Mouse (Mus musculus) C2C12 (cell line): ENCODE data around the gene Cpeb1. TPM values are rescaled to one million over a fixed set of nuclear protein-coding genes. Genes with fewer than 3 reads are reported as not detected.
A peak's percentile ranks its signal among the peaks of the same experiment; 100 is the strongest.

Experiments used
- H3K27me3 ChIP-seq: one replicate; pipeline ENCODE4 v1.6.1; 2011; ENCODE audit not compliant: control insufficient read depth, insufficient read depth, insufficient read length
- H3K36me3 ChIP-seq: one replicate; pipeline ENCODE4 v1.6.1; 2011; ENCODE audit not compliant: control insufficient read depth, insufficient read depth
- H3K4me3 ChIP-seq: one replicate; pipeline ENCODE4 v1.5.1; 2011; ENCODE audit warnings: mild to moderate bottlenecking, control low read depth; ENCODE audit not compliant: poor library complexity, insufficient read depth, severe bottlenecking
- H3K79me2 ChIP-seq: one replicate; pipeline ENCODE4 v1.6.1; 2011; ENCODE audit not compliant: control insufficient read depth, insufficient read depth
- H3K79me3 ChIP-seq: one replicate; pipeline ENCODE4 v1.6.1; 2011; ENCODE audit warnings: low read depth, control low read depth
- H3ac ChIP-seq: one replicate; pipeline ENCODE3; 2011; ENCODE audit warnings: low read depth; ENCODE audit not compliant: control insufficient read depth, insufficient read length
- CEBPB ChIP-seq: IDR thresholded peaks from one replicate; pipeline ENCODE4 v1.6.1; 2011; ENCODE audit warnings: low read depth, mild to moderate bottlenecking, control low read depth, moderate library complexity
- CTCF ChIP-seq: IDR thresholded peaks from one replicate; pipeline ENCODE4 v1.5.1; 2011; ENCODE audit not compliant: control insufficient read depth, insufficient read depth, insufficient read length
- FOSL1 ChIP-seq: IDR thresholded peaks from one replicate; pipeline ENCODE4 v1.8.0; 2011; ENCODE audit warnings: mild to moderate bottlenecking, low read length; ENCODE audit not compliant: poor library complexity, insufficient read depth, severe bottlenecking
- MAX ChIP-seq: IDR thresholded peaks from one replicate; pipeline ENCODE4 v1.6.1; 2011; ENCODE audit warnings: mild to moderate bottlenecking, control low read depth
- MYOD1 ChIP-seq: IDR thresholded peaks from one replicate; pipeline ENCODE4 v1.6.1; 2011; ENCODE audit warnings: low read depth; ENCODE audit not compliant: control insufficient read depth, insufficient read length
- MYOG ChIP-seq: IDR thresholded peaks from one replicate; pipeline ENCODE4 v1.6.1; 2011; ENCODE audit not compliant: control insufficient read depth, insufficient read length; ENCODE audit errors: extremely low read depth
- USF1 ChIP-seq: IDR thresholded peaks from one replicate; pipeline ENCODE4 v1.6.1; 2011; ENCODE audit warnings: low read depth, mild to moderate bottlenecking, control low read depth, moderate library complexity
- polyA plus RNA-seq: library from polyadenylated mRNA; unstranded; fragments of >200 nt; fragmentation: generic; extraction: Trizol; gene quantifications from one replicate; pipeline ENCODE4 v1.2.1, GENCODE M21; 2012; ENCODE audit warnings: missing spikeins

Cpeb1 gene
- polyA plus RNA-seq, 1 experiment = 0.81 TPM

DNA sequence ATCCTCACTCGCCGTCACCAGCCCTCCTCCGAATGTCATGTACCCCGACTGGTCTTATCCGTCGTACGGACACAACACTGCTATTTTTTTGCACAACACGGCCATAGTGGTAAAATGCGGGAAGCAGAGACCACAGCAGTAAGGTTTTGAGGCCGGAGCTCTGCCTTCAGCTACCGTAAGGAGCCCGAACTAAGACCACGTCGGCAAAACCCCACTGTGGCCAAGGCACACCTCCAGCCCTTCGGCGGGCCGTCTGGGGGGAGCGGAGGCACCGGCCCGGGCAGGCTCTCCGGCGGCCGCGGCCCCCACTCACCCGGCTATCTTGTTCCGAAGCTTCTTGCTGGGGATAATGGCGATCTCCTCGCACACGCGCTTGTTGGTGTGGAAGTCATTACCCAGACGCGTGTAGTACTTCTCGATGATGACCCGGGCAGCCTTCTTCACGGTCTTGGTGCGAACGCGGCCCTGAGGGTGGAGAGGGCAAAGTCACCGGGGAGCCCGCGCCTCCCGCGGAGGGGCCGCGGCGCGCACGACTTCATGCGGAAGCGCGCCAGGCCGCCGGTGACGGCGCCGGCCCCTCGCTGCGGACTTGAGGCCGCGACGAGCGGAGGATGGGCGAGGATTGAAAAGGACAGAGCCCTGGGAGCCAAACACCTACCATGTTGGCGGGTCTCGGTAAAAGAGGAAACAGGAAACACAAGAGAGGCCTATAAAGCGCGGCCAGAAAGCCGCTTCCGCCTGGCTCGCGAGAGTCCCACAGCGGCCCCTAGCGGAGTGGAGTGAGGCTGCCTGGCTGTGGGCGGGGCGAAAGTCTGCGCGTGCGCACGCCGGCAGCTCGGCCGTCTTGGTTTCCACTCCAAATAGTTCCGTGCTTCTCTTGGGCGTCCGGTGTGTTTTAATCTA is 110.5 kb downstream of the Cpeb1 start, which contains the start of gene Rps17:
Gene Rps17, minus strand, starts transcription at position 711 of the 903 bp plus-strand sequence.
- H3K27me3 ChIP-seq = peaks cover 4% of the 10 kb centered on the region
- H3ac ChIP-seq = peak within 1 kb of the TSS; percentile 100
- H3K36me3 ChIP-seq = peaks cover 47% of the 10 kb centered on the region
- H3K79me3 ChIP-seq = peaks cover 41% of the 10 kb centered on the region
- peak within 1 kb of the TSS; percentile 95 for H3K4me3 ChIP-seq
- H3K79me2 ChIP-seq = peaks cover 53% of the 10 kb centered on the region
- TF ChIP-seq MYOD1 = no peak
- TF ChIP-seq MAX = peak; percentile 26
- TF ChIP-seq MYOG = no peak
- TF ChIP-seq USF1 = no peak
- peak; percentile 94 for TF ChIP-seq CTCF
- TF ChIP-seq FOSL1 = no peak
- TF ChIP-seq CEBPB = no peak

- H3K36me3 ChIP-seq = peaks cover 57% of the 10 kb centered on the region
- peaks cover 63% of the 10 kb centered on the region for H3K79me2 ChIP-seq
- H3ac ChIP-seq = peak overlapping the region; percentile 100
- peak overlapping the region; percentile 95 for H3K4me3 ChIP-seq
- peaks cover 4% of the 10 kb centered on the region for H3K27me3 ChIP-seq
- TF ChIP-seq USF1 = no peak
- TF ChIP-seq MYOG = no peak
- TF ChIP-seq MAX = no peak
- TF ChIP-seq MYOD1 = no peak
- TF ChIP-seq CEBPB = no peak
- no peak for TF ChIP-seq CTCF
- no peak for TF ChIP-seq FOSL1
- H3K79me3 ChIP-seq = peaks cover 45% of the 10 kb centered on the region
These were observed 111.4 kb downstream of the Cpeb1 start for GRCm38 (mm10) chr7:81343831-81344230.

GRCm38 (mm10) chr7:81343316-81343715 is 111.9 kb downstream of the Cpeb1 start:
- Histone ChIP-seq H3K79me3 (peaks cover 45% of the 10 kb centered on the region), H3K4me3 (peak overlapping the region; percentile 95), H3K79me2 (peaks cover 68% of the 10 kb centered on the region), H3K36me3 (peaks cover 62% of the 10 kb centered on the region), H3ac (peak overlapping the region; percentile 100), H3K27me3 (peaks cover 4% of the 10 kb centered on the region)
- TF ChIP-seq MAX (no peak), CEBPB (no peak), USF1 (no peak), MYOD1 (no peak), FOSL1 (no peak), MYOG (no peak), CTCF (no peak)

DNA sequence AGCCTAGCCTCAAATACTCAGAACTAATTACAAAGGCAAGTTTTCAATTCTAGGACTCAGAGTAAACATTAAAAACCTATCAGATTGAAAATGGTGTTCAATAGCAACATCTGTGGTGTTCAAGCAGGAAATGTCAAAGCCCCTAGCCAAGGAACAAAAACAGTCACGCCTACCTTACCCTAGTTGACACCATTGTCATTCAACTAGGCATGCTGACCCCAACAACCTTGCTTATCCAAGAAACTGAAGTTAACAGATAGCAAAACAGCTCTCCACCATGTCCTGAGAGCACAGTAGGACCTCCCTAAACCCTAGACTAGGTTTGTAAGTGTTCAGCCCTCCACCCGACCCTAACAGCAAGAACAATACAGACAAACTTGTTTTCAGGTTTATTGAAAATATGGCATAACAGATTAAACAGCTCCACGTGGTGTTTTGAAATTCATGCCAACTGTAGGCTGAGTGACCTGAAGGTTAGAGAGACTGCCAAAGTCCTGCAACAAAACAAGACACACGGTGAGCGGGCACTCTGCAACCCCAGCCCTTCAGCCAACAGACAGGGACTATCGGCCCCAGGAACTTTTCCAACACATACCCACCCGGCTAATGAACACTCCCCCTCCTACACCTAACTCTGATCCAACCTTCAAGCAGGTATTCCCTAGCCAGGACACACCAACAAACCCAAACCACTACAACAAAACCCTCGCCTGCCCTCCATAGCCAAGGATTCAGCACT is 112.7 kb downstream of the Cpeb1 start:
- peak overlapping the region; percentile 100 for H3ac ChIP-seq
- no peak for TF ChIP-seq USF1
- TF ChIP-seq FOSL1 = no peak
- TF ChIP-seq MYOD1 = no peak
- TF ChIP-seq CEBPB = no peak
- no peak for TF ChIP-seq CTCF
- TF ChIP-seq MYOG = no peak
- no peak for TF ChIP-seq MAX
- H3K79me2 ChIP-seq = peaks cover 70% of the 10 kb centered on the region
- H3K36me3 ChIP-seq = peaks cover 69% of the 10 kb centered on the region
- peak overlapping the region; percentile 95 for H3K4me3 ChIP-seq
- H3K27me3 ChIP-seq = no peaks in the 10 kb centered on the region
- H3K79me3 ChIP-seq = peaks cover 45% of the 10 kb centered on the region

DNA sequence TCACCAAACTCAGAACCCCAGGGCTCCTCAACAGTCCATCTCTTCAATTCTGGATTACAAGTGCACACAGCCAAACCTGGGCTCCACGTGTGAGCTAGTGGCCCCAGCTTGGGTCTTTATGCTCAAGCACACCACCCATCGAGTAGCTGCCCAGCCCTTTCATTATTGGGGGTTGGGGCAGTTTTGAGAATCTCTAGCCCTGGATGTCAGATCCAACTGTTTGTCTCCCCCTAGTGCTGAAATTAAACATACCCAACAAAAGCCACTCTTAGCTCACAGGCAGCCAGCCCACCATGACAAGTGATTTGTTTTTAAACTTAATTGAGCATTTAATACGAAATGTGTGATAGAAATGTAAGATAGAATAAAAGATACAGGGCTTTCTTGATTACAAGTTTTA is 113.7 kb downstream of the Cpeb1 start:
- Histone ChIP-seq H3K36me3 (peaks cover 72% of the 10 kb centered on the region), H3K79me3 (peaks cover 45% of the 10 kb centered on the region), H3K79me2 (peaks cover 70% of the 10 kb centered on the region), H3K27me3 (no peaks in the 10 kb centered on the region), H3ac (no peak overlapping the region), H3K4me3 (no peak overlapping the region)
- TF ChIP-seq FOSL1 (no peak), USF1 (no peak), MYOG (no peak), CEBPB (no peak), MYOD1 (no peak)

DNA sequence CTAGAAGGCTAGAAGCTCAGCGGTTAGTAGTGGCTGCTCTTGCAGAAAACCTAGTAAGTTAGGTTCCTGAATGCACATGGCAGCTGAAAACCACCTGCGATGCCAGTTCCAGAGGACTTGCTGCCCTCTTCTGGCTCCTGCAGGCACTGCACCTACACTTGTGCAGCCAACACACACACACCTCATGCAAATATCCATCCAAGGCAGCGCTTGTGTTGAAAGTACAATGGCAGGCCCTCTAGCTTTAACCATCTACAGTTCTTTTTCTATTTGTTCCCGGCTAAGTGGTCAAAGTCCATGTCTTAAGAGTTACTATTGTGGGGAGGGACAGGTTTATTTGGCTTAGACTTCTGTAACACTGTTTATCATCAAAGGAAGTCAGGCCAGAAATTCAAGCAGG is 115.5 kb downstream of the Cpeb1 start:
- H3K79me2 ChIP-seq = peaks cover 67% of the 10 kb centered on the region
- no peak overlapping the region for H3ac ChIP-seq
- H3K4me3 ChIP-seq = no peak overlapping the region
- TF ChIP-seq CTCF (peak; percentile 61), FOSL1 (no peak)
- H3K79me3 ChIP-seq = peaks cover 45% of the 10 kb centered on the region
- peaks cover 85% of the 10 kb centered on the region for H3K36me3 ChIP-seq
- H3K27me3 ChIP-seq = no peaks in the 10 kb centered on the region
